ENCODE assay signal across 10 mouse cellular contexts in the genomic region with DNA sequence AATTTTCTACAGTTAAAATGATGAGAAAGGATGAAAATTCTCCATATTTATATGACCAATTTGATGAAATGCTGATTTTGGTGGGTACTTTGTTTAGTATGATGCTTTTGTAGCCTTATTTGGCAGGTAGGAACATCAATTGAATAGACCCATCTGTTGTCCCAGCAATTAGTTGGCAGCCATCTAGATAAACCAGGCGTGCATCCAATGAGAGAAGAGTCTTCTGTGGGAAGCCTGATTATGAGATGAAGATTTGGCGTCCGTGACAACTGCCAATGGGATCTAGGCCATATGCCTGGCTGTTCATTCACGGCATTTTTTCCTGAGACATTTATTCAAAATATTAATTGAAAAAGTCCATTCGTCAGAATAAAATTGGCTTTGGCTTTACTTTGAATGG.
DNase-seq lines count a peak whose midpoint lies in the region; ATAC-seq and TF ChIP-seq lines count a peak whose summit lies in the region.
"Had no signal": no experiment of that assay in that cellular context is flagged by ENCODE, and none has a peak within 500 bp of the region (broad histone marks: within the 10 kb centered on the region; RNA-seq: fewer than 3 reads in every experiment).

No protein-coding gene starts in this region.

- peak; percentile 84 for ATAC-seq in forebrain, postnatal 0 days
- ATAC-seq in neural tube, embryonic 15.5 days (ENCODE audit: low FRiP score), result peak; percentile 63; the same call in 1 of the 2 replicates

- no peaks in the 10 kb centered on the region for H3K36me3 ChIP-seq in forebrain, postnatal 0 days (ENCODE audit: insufficient read depth)
- no peaks in the 10 kb centered on the region for H3K36me3 ChIP-seq in neural tube, embryonic 15.5 days
- H3K36me3 ChIP-seq: G1E; heart, embryonic 13.5 days had no signal

- no peaks in the 10 kb centered on the region for H3K27me3 ChIP-seq in forebrain, postnatal 0 days (ENCODE audit: insufficient read depth, low read length)
- no peaks in the 10 kb centered on the region for H3K27me3 ChIP-seq in neural tube, embryonic 15.5 days (replicated peaks)
- H3K27me3 ChIP-seq: heart, embryonic 13.5 days; megakaryocyte, embryonic 14.5 days had no signal

- no peak overlapping the region for H3K4me3 ChIP-seq in lung, adult 2 months (replicated peaks; ENCODE audit: extremely low read depth, low read depth, low read length)
- H3K4me3 ChIP-seq in forebrain, postnatal 0 days (ENCODE audit: low read depth, low read length), result no peak overlapping the region
- no peak overlapping the region for H3K4me3 ChIP-seq in neural tube, embryonic 15.5 days (replicated peaks)
- H3K4me3 ChIP-seq: heart, embryonic 13.5 days; megakaryocyte, embryonic 14.5 days had no signal

- H3K9ac ChIP-seq in forebrain, postnatal 0 days, result no peak overlapping the region
- H3K9ac ChIP-seq in neural tube, embryonic 15.5 days (replicated peaks), result no peak overlapping the region
- H3K9ac ChIP-seq: heart, embryonic 13.5 days had no signal

- no peaks in the 10 kb centered on the region for H3K9me3 ChIP-seq in forebrain, postnatal 0 days (ENCODE audit: low read length)
- no peaks in the 10 kb centered on the region for H3K9me3 ChIP-seq in neural tube, embryonic 15.5 days (replicated peaks)
- H3K9me3 ChIP-seq: G1E; heart, embryonic 13.5 days; megakaryocyte, embryonic 14.5 days had no signal

- TF ChIP-seq POLR2A in lung, adult 2 months (IDR thresholded peaks at IDR 0.05; ENCODE audit: borderline replicate concordance, extremely low read depth, low read depth, low read length), result no peak

- H3K27ac ChIP-seq in forebrain, postnatal 0 days (ENCODE audit: low read depth, low read length), result no peak overlapping the region
- no peak overlapping the region for H3K27ac ChIP-seq in neural tube, embryonic 15.5 days (replicated peaks)
- H3K27ac ChIP-seq: heart, embryonic 13.5 days had no signal

- 61% methylated on average over 5 of the region's 5 CpGs for WGBS in lung, adult 2 months
- WGBS in forebrain, postnatal 0 days, result 47% methylated on average over 5 of the region's 5 CpGs
- WGBS in neural tube, embryonic 15.5 days, result 67% methylated on average over 5 of the region's 5 CpGs

- DNase-seq in lung, adult 18-20 months, result peak; percentile 5 to 25
- no peak for DNase-seq in lung, adult 2 months
- peak; percentile 89 to 93 for DNase-seq in cerebellum, adult 18-20 months
- peak; percentile 85 for DNase-seq in forebrain, postnatal 0 days
- no peak for DNase-seq in thymus, postnatal 36 days
- no peak for DNase-seq in adrenal gland, adult (ENCODE audit: inconsistent age in 2 of 2, low spot score in 1 of 2)

- no peaks in the 10 kb centered on the region for H3K4me1 ChIP-seq in lung, adult 2 months (ENCODE audit: control insufficient read depth, insufficient read depth, low read length)
- H3K4me1 ChIP-seq in forebrain, postnatal 0 days (ENCODE audit: insufficient read depth), result no peaks in the 10 kb centered on the region
- no peaks in the 10 kb centered on the region for H3K4me1 ChIP-seq in neural tube, embryonic 15.5 days
- H3K4me1 ChIP-seq: heart, embryonic 13.5 days; megakaryocyte, embryonic 14.5 days had no signal

- no peak for TF ChIP-seq CTCF in lung, adult 2 months (IDR thresholded peaks at IDR 0.05; ENCODE audit: insufficient read depth, low read length)
- no peak for TF ChIP-seq CTCF in forebrain, postnatal 0 days (IDR thresholded peaks at IDR 0.05; ENCODE audit: low read depth)

- no peak overlapping the region for H3K4me2 ChIP-seq in forebrain, postnatal 0 days (ENCODE audit: low read depth)
- H3K4me2 ChIP-seq in neural tube, embryonic 15.5 days, result no peak overlapping the region
- H3K4me2 ChIP-seq: heart, embryonic 13.5 days had no signal

Comparison
In these comparisons a context has a peak if more than half of its experiments do, and no peak if none do; other contexts are left out.
1. DNase-seq: peak in lung, adult 18-20 months (2 of 2), cerebellum, adult 18-20 months (2 of 2) and forebrain, postnatal 0 days (single experiment); none in lung, adult 2 months (single experiment), thymus, postnatal 36 days (0 of 2) and adrenal gland, adult (0 of 2).